In the genomic region with DNA sequence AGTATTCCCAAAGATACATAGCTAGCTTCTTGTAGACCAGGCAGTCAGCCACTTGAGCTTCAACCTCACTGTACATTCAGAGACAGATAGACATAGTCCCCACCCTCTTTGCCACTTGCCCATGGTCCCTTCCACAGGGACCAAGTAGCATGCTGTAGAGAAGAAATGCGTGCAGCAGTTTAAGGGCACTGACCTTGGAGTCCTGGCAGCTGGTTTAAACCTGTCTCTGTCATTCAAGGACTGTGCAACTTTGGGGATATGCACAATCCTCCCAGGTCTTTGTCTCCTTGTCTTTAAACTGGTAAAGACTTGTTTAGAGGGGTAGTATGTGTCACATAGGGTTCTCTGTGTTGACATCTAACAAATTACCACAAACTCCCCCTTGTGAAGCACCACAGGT, we compare ENCODE assay signal across 13 mouse cellular contexts.
"Had no signal": no experiment of that assay in that cellular context is flagged by ENCODE, and none has a peak within 500 bp of the region (broad histone marks: within the 10 kb centered on the region; RNA-seq: fewer than 3 reads in every experiment).

No protein-coding gene starts in this region.

- H3K4me2 ChIP-seq: neural tube, embryonic 12.5 days had no signal

- ATAC-seq: intestine, embryonic 16.5 days; lung, postnatal 0 days had no signal

- H3K4me3 ChIP-seq: layer of hippocampus, adult 2 months; midbrain, embryonic 10.5 days; neural tube, embryonic 12.5 days had no signal

- H3K4me1 ChIP-seq: neural tube, embryonic 12.5 days had no signal

- H3K9me3 ChIP-seq: midbrain, embryonic 10.5 days; neural tube, embryonic 12.5 days had no signal

- H3K36me3 ChIP-seq: midbrain, embryonic 10.5 days; neural tube, embryonic 12.5 days had no signal

- H3K27ac ChIP-seq: layer of hippocampus, adult 2 months; liver, embryonic 14.5 days; midbrain, embryonic 10.5 days; neural tube, embryonic 12.5 days had no signal

- DNase-seq: kidney, adult 8-10 months; kidney, postnatal 4 days; liver; lung, adult 2 months; lung, postnatal 4 days; midbrain, embryonic 14.5 days; thymus, postnatal 14 days had no signal

- H3K27me3 ChIP-seq: neural tube, embryonic 12.5 days had no signal

- H3K9ac ChIP-seq: liver, embryonic 14.5 days; neural tube, embryonic 12.5 days had no signal
